Mouse (Mus musculus) left cerebral cortex, adult 2 months (tissue): ENCODE data around the gene Sgcd. TPM values are rescaled to one million over a fixed set of nuclear protein-coding genes. Genes with fewer than 3 reads are reported as not detected.

ENCODE experiments used
- DNase-seq, 2 experiments: peaks; one replicate each; pipeline ENCODE4 v3.0.0; 2021 to 2022; ENCODE audit warnings: low spot score in 2 of 2, mixed read lengths in 1 of 2; ENCODE audit errors: extremely low spot score in 1 of 2
- H3K27ac ChIP-seq: fragments of 200-600 bp; 2 replicates; pipeline ENCODE4 v1.8.1; 2022
- H3K4me3 ChIP-seq: fragments of 200-600 bp; 2 replicates; pipeline ENCODE4 v1.8.1; 2022
- CTCF ChIP-seq: fragments of 200-600 bp; IDR thresholded peaks from 2 replicates; pipeline ENCODE4 v1.8.1; 2022; ENCODE audit warnings: antibody characterized with exemption, mild to moderate bottlenecking, moderate library complexity
- intact Hi-C: fragments of 180-260 bp; cut with DNase I; formaldehyde crosslinking; loops from one replicate; pipeline ENCODE4 v1.15.1; 2025
- total RNA-seq, 2 experiments: library from RNA; stranded (reverse); gene quantifications; 2 replicates each; pipeline ENCODE4 v1.2.3; 2021

Sgcd gene
- total RNA-seq, 2 experiments from 2014 or later: 15.0 to 18.7 TPM

DNA sequence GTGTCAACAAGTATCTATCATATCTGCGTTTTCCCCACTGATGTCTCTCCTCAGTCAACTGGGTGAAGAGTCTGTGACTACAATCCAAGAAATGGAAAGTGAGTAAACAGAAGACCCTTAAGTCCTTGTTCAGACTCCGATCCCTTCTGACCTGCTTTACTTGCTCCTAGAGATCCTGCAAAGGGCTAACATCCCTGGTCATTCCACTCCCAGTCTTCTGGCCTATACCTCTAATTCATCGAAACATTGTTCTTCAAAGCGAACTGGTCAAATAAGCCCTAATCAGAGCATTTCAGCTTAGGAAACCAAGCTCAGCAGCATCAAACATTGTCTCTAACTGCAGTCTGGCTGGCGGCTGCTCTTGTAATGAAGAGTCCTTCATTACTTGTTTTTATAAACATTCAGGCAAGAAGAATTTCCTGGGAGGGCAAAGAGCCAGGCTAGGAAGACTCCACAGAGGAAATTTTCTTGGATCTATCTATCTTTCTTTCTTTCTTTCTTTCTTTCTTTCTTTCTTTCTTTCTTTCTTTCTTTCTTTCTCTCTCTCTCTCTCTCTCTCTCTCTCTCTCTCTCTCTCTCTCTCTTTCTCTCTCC, 833.8 kb downstream of the Sgcd start:
- no peak for TF ChIP-seq CTCF
- Histone ChIP-seq H3K27ac (no peak overlapping the region), H3K4me3 (no peak overlapping the region)
- no peak for DNase-seq
- intact Hi-C loops: no loop called here

- no peak overlapping the region for H3K27ac ChIP-seq
- intact Hi-C loops: no loop called here
- H3K4me3 ChIP-seq: no peak overlapping the region
- TF ChIP-seq CTCF: no peak
- no peak for DNase-seq
Measured at GRCm38 (mm10) chr11:47149607-47150006, 839.2 kb downstream of the Sgcd start.

DNA sequence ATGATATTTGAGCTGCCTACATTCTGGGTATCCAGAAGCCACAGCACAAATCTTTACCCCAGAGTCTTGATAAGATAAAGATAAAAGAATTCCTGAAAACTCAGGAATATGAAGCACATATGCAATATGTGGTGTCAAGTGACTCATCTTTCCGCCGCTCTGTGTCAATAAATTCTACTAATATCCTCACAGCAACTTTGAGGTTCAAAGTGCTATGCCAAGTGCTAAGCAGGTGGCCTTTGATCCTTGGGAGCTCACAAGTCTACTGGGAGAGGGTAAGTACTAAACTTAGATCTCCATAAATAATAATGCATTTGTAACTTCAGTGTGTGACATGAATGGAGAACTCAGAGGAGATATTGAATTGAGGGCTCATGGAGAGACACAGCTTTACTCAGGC, 848.9 kb downstream of the Sgcd start:
- Histone ChIP-seq H3K4me3 (no peak overlapping the region), H3K27ac (no peak overlapping the region)
- intact Hi-C loops: no loop called here
- no peak for TF ChIP-seq CTCF
- no peak for DNase-seq

- intact Hi-C loops: no loop called here
- TF ChIP-seq CTCF: no peak
- Histone ChIP-seq H3K27ac (no peak overlapping the region), H3K4me3 (no peak overlapping the region)
- no peak for DNase-seq
Measured at GRCm38 (mm10) chr11:47139271-47139670, 849.5 kb downstream of the Sgcd start.

- no peak for TF ChIP-seq CTCF
- Histone ChIP-seq H3K4me3 (no peak overlapping the region), H3K27ac (no peak overlapping the region)
- no peak for DNase-seq
- intact Hi-C loops: no loop called here
Measured at GRCm38 (mm10) chr11:47132410-47132809, 856.4 kb downstream of the Sgcd start.

- intact Hi-C loops: no loop called here
- no peak for DNase-seq
- H3K27ac ChIP-seq: no peak overlapping the region
- H3K4me3 ChIP-seq: no peak overlapping the region
- no peak for TF ChIP-seq CTCF
Measured at GRCm38 (mm10) chr11:47130432-47130831, 858.3 kb downstream of the Sgcd start.

- Histone ChIP-seq H3K27ac (no peak overlapping the region), H3K4me3 (no peak overlapping the region)
- intact Hi-C loops: no loop called here
- TF ChIP-seq CTCF: no peak
- DNase-seq: no peak
Measured at GRCm38 (mm10) chr11:47129992-47130391, 858.8 kb downstream of the Sgcd start.

DNA sequence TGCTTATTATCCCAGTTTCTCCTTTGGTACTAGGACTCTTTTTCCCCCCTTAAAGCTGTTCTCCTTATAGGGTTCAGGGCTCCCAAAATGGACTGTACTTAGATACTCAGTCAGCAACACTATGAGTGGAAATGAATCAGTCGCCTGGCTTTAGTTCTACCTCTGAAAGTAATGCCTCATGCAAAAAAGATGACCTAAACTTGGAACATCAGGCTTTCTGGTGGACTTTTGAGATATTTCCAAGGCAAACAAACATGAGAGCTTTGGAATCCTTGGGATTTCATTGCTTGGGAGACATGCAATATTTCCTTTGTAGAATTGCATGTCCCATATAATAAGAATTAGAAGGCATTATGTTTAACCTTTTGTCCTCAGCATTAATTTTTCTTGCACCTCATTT, 859.6 kb downstream of the Sgcd start:
- no peak overlapping the region for H3K4me3 ChIP-seq
- DNase-seq: no peak
- no peak overlapping the region for H3K27ac ChIP-seq
- no peak for TF ChIP-seq CTCF
- intact Hi-C loops: no loop called here

DNA sequence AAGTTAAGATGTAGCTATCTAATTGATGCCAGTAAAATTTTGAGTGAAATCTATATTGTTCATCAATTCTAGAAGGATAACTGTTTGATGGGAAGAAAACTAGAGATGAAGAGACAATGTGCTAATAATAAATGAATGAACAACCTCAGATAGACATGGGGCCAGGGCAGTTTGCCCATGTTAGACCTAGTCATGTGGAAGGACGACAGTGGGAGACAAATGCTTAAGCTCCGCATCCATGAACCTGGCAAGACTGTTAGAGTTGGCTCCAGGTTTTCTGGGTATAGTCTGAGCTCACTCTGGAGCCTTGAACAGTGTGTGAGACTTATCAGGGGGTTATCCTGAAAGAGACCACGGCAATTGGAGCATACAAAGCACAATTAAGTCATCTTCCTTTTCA, 860.4 kb downstream of the Sgcd start:
- intact Hi-C loops: no loop called here
- Histone ChIP-seq H3K4me3 (no peak overlapping the region), H3K27ac (no peak overlapping the region)
- DNase-seq: no peak
- no peak for TF ChIP-seq CTCF

DNA sequence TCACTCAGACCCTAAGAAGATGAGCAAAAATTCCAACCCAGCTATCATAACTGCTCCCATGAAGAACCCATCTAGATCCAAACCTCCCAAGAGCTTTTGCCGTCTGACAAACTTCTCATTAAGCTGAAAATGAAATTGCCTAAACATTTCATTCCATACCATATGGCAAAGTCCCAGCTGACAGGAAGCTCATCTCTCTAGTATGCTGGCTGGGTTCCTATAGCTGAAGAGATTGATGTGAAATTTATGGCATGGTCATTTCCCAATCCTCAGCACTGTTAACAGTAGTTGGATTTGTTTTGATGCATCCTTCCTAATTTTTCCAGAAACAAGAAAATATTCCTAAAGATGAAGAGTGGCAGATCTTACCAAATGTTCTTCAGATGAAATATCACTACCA, 867.9 kb downstream of the Sgcd start:
- no peak for TF ChIP-seq CTCF
- Histone ChIP-seq H3K27ac (no peak overlapping the region), H3K4me3 (no peak overlapping the region)
- intact Hi-C loops: no loop called here
- DNase-seq: no peak

DNA sequence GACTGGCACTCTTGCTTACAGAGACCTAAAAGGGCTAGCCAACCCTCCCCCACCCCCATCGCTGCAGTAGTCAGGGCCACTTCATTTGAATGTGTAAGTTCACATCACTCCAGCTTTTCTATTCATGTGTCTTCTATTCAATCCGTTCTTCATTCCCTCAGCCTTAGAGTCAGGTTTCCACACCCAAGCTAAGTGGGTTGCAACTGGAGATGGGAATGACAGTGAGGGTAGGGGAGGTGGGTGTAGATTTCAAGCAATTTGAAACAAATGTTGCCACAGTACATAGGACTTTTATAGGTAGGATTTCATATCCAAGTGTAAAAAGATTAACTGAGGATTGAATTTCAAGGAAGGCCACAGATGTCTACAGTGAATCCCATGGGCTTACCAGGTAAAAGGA, 870.9 kb downstream of the Sgcd start:
- TF ChIP-seq CTCF: no peak
- intact Hi-C loops: no loop called here
- Histone ChIP-seq H3K4me3 (no peak overlapping the region), H3K27ac (no peak overlapping the region)
- no peak for DNase-seq

DNA sequence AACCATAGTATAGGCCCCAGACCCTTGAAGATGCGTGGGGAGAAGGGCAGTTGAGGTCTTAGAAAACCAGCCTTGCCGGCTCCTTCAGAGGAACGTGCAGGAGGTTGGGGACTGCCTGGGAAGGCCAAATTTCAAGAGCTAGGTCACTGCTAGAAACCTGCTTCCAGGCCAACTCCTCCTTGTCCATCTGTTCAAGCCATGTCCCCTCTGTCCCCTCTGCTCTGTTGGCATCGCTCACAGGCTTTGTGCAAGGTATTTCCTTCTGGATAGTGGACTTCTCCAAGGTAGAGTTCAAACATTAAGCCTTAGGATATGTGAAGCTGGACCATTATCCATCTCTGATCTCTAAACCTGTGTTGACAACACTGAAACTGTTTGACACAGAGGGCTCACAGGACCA, 874.4 kb downstream of the Sgcd start:
- intact Hi-C loops: no loop called here

DNA sequence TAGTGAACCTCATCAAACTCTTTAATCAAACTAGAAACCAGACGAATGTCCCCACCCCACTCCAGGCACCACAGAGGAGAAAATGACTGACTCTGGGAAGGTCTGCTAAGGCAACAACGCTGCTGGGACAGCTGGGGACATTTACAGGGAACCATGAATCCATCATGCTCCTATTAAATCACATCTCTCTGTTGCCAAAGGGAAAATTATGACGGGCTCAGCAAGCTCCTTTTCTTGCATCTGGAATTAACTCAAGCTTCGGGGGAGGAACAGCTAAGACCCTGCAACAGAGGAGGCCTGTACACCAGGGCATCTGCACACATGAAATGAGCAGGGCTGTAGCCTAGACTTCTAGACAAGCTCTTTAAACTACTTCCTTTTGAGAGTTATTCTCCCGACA, 875.7 kb downstream of the Sgcd start:
- intact Hi-C loops: no loop called here

More for the DNA sequence above, 874.4 kb downstream of the Sgcd start:
- TF ChIP-seq CTCF: no peak
- H3K27ac ChIP-seq: no peak overlapping the region
- no peak overlapping the region for H3K4me3 ChIP-seq
- DNase-seq: no peak

More for the DNA sequence above, 875.7 kb downstream of the Sgcd start:
- no peak overlapping the region for H3K27ac ChIP-seq
- TF ChIP-seq CTCF: no peak
- DNase-seq: no peak
- no peak overlapping the region for H3K4me3 ChIP-seq
